Mouse (Mus musculus) spleen, adult 12 weeks (tissue): ENCODE measurements around the gene Chst15.
A peak's percentile ranks its signal among the peaks of the same experiment; 100 is the strongest.

Experiments used
- DNase-seq: peaks from one replicate; pipeline ENCODE4 v3.0.0; 2022; ENCODE audit warnings: low spot score

Chst15 gene

GRCm38 (mm10) chr7:132317036-132317541 is at the start of gene Chst15:
TSS of gene Chst15 (minus strand) at chr7:132317228.
- peak; percentile 46 for DNase-seq

- DNase-seq = peak; percentile 25
Measured at GRCm38 (mm10) chr7:132365703-132366384, 48.8 kb upstream of the Chst15 start.

GRCm38 (mm10) chr7:132365111-132365510 is 48.1 kb upstream of the Chst15 start:
- no peak for DNase-seq

- no peak for DNase-seq
Measured at GRCm38 (mm10) chr7:132364506-132364905, 47.5 kb upstream of the Chst15 start.

GRCm38 (mm10) chr7:132360336-132360735 is 43.3 kb upstream of the Chst15 start:
- no peak for DNase-seq

- DNase-seq = no peak
Measured at GRCm38 (mm10) chr7:132358709-132359108, 41.7 kb upstream of the Chst15 start.

GRCm38 (mm10) chr7:132358250-132358649 is 41.2 kb upstream of the Chst15 start:
- DNase-seq = no peak

GRCm38 (mm10) chr7:132357841-132358237 is 40.8 kb upstream of the Chst15 start:
- DNase-seq = no peak

GRCm38 (mm10) chr7:132356881-132357840 is 40.1 kb upstream of the Chst15 start:
- DNase-seq = no peak

GRCm38 (mm10) chr7:132356185-132356584 is 39.2 kb upstream of the Chst15 start:
- no peak for DNase-seq

- no peak for DNase-seq
Measured at GRCm38 (mm10) chr7:132355767-132356166, 38.7 kb upstream of the Chst15 start.

GRCm38 (mm10) chr7:132349075-132349572 is 32.1 kb upstream of the Chst15 start:
- no peak for DNase-seq

GRCm38 (mm10) chr7:132347273-132348045 is 30.4 kb upstream of the Chst15 start:
- DNase-seq = no peak

GRCm38 (mm10) chr7:132345526-132346070 is 28.6 kb upstream of the Chst15 start:
- DNase-seq = no peak

- DNase-seq = no peak
Measured at GRCm38 (mm10) chr7:132344606-132345005, 27.6 kb upstream of the Chst15 start.

GRCm38 (mm10) chr7:132343900-132344299 is 26.9 kb upstream of the Chst15 start:
- no peak for DNase-seq

- no peak for DNase-seq
Measured at GRCm38 (mm10) chr7:132343146-132343545, 26.1 kb upstream of the Chst15 start.

GRCm38 (mm10) chr7:132339041-132339839 is 22.2 kb upstream of the Chst15 start:
- no peak for DNase-seq

GRCm38 (mm10) chr7:132338350-132338749 is 21.3 kb upstream of the Chst15 start:
- no peak for DNase-seq

GRCm38 (mm10) chr7:132337268-132337917 is 20.4 kb upstream of the Chst15 start:
- no peak for DNase-seq
